Mouse (Mus musculus) limb, embryonic 11.5 days (tissue): ENCODE measurements around the gene Mrm1. TPM values are rescaled to one million over a fixed set of nuclear protein-coding genes. Genes with fewer than 3 reads are reported as not detected.
A peak's percentile ranks its signal among the peaks of the same experiment; 100 is the strongest.

Experiments
- ATAC-seq: fragments of 200-750 bp; cut with Nextera tagmentation; 2 replicates; pipeline ENCODE4 v1.8.0; 2017; ENCODE audit warnings: low read depth; ENCODE audit not compliant: insufficient number of reproducible peaks, low FRiP score, low TSS enrichment
- DNase-seq: peaks from one replicate; pipeline ENCODE4 v3.0.0-alpha.2; 2015; ENCODE audit warnings: low spot score
- H3K27ac ChIP-seq: fragments of 300-500 bp; sonication (generic); replicated peaks from 2 replicates; pipeline ENCODE4 v1.5.1; 2014; ENCODE audit warnings: low read depth, mild to moderate bottlenecking, low read length
- H3K27me3 ChIP-seq: fragments of 300-500 bp; sonication (generic); 2 replicates; pipeline ENCODE4 v1.6.1; 2014; ENCODE audit warnings: mild to moderate bottlenecking, low read length, mixed read lengths; ENCODE audit not compliant: control insufficient read depth, insufficient read depth
- H3K36me3 ChIP-seq: fragments of 300-500 bp; sonication (generic); 2 replicates; pipeline ENCODE4 v1.6.1; 2014; ENCODE audit warnings: mild to moderate bottlenecking, low read length, moderate library complexity, mixed read lengths; ENCODE audit not compliant: control insufficient read depth, insufficient read depth
- H3K4me1 ChIP-seq: fragments of 300-500 bp; sonication (generic); 2 replicates; pipeline ENCODE4 v1.6.1; 2014; ENCODE audit warnings: low read length, mixed read lengths; ENCODE audit not compliant: control insufficient read depth, insufficient read depth
- H3K4me2 ChIP-seq: fragments of 300-500 bp; sonication (generic); 2 replicates; pipeline ENCODE4 v1.6.1; 2014; ENCODE audit warnings: low read depth, mild to moderate bottlenecking, moderate library complexity; ENCODE audit not compliant: severe bottlenecking
- H3K4me3 ChIP-seq: fragments of 300-500 bp; sonication (generic); 2 replicates; pipeline ENCODE4 v1.5.1; 2014; ENCODE audit warnings: low read depth, low read length
- H3K9ac ChIP-seq: fragments of 300-500 bp; sonication (generic); 2 replicates; pipeline ENCODE4 v1.6.1; 2014; ENCODE audit warnings: mild to moderate bottlenecking, low read length
- H3K9me3 ChIP-seq: fragments of 300-500 bp; sonication (generic); 2 replicates; pipeline ENCODE4 v1.6.1; 2016; ENCODE audit warnings: low read length; ENCODE audit not compliant: control insufficient read depth
- WGBS: fragments of 180-500 bp; shearing (Covaris S2); extraction: QIAGEN DNeasy Blood & Tissue Kit; methylation state at CpG from one replicate; pipeline ENCODE4 v1.1.7; 2014; 5-methylcytosine and 5-hydroxymethylcytosine counted together
- polyA plus RNA-seq: library from polyadenylated mRNA; unstranded; fragments of >200 nt; fragmentation: Nextera tagmentation; extraction: Ambion mirVana; gene quantifications from 2 replicates; pipeline ENCODE4 v1.2.1, GENCODE M21; 2014

The Mrm1 gene
- polyA plus RNA-seq, 1 experiment from 2014 or later = 8.1 TPM

DNA sequence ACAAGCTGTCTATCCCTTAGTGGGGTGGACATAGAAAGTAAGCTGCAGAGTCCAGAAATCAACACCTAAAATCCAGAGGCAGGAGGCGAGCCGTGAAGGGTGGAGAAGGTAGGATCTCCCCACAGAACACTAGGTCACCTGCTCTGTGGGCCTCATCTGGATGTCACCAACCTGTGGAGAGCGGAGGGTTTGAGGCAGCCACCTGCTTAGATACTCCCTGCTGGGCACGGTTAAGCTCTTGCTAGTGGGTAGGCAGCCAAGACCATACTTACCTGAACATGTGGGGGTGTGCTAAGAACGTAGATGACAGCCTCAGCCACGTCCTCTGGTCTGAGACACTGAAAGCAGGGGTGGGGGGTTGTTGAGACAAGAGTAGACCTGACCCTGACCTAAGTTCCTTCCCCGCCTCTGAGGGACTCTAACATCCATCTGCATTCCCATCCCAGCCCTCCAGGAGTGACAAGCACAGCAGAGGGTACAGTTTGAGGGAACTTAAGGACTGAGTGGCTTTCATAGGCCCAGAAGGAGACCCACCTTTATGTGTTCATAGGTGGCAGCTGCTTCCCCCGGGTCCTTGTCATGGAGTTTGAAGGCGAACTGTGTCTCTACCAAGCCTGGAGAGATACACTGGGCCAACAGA, 1.9 kb upstream of the Mrm1 start:
- Histone ChIP-seq H3K4me2 (no peak overlapping the region), H3K36me3 (no peaks in the 10 kb centered on the region), H3K9me3 (no peaks in the 10 kb centered on the region), H3K27me3 (no peaks in the 10 kb centered on the region), H3K27ac (no peak overlapping the region), H3K9ac (no peak overlapping the region), H3K4me1 (no peaks in the 10 kb centered on the region), H3K4me3 (no peak overlapping the region)
- WGBS = 89% methylated on average over 9 of the region's 9 CpGs
- ATAC-seq (no peak), DNase-seq (no peak)

DNA sequence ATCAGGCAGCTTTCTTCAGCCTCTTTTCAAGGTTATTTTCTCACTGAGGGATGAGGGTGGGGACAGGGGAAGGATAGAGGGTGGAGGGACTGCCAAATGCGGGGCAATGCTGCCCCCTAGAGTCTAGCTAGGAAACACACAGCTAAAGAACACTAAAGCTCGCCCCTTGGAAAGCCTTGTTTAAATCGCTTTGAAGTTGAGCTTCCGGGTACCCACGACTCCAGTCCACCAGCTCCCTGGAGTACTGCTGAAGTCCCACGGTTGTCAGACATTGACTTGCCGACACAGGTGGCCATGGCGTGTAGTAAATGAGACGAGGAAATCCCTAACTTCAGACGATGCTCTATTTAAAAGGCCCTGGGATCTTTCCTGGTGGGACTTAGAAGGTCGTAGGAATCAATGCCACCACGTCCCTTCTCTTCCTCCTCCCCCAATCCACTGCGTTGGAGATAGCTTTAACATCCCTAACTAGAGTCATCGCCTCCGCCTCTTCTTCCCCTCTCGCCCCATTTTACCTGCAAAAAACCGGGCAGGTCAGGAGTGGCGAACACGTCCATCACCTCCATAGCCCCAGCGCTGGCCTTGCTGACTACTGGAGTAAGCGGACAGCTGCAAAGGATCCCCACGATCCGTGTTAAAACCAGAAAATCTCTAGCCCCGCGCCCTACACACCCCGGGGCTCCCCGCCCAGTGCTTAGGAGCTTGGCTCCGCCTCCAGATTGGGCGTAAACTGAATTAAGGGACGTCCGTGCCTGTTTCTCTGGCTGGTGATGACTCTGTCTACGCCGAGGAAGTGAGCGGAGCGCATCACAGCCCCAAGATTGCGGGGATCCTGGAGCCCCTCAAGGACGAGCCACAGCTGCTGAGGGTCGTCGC, 992 bp downstream of the Mrm1 start:
- Histone ChIP-seq H3K9me3 (no peaks in the 10 kb centered on the region; the same call in 1 of the 2 replicates), H3K27ac (no peak overlapping the region), H3K4me3 (peak overlapping the region; percentile 71), H3K36me3 (no peaks in the 10 kb centered on the region), H3K4me1 (no peaks in the 10 kb centered on the region), H3K9ac (peak overlapping the region; percentile 70), H3K4me2 (peak overlapping the region; percentile 94), H3K27me3 (no peaks in the 10 kb centered on the region)
- peak; percentile 75 for DNase-seq
- WGBS = 0% methylated on average over 39 of the region's 39 CpGs
- 0 out of 2 replicates have a peak, but pooled peaks have one; percentile 8 for ATAC-seq

DNA sequence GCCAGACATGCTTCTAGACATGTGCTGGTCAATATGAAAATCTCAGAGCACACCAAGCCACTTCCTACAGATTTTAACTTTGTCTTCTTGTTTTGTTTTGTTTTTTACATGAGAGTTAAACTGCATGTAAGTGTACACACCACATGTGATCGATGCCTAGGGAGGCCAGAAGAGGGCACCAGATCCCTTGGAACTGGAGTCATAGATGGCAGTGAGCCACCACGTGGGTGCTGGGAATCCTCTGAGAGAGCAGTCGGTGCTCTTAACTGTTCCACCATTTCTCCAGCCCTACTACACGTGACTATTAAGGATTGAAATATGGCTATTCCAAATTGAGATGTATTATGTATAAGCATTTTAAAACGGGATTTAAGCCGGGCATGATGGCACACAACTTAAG, 2.0 kb downstream of the Mrm1 start:
- Histone ChIP-seq H3K36me3 (no peaks in the 10 kb centered on the region), H3K27ac (no peak overlapping the region), H3K9me3 (no peaks in the 10 kb centered on the region; the same call in 1 of the 2 replicates), H3K27me3 (no peaks in the 10 kb centered on the region), H3K4me2 (no peak overlapping the region), H3K4me3 (no peak overlapping the region), H3K9ac (no peak overlapping the region), H3K4me1 (no peaks in the 10 kb centered on the region)
- DNase-seq (no peak), ATAC-seq (no peak)
- WGBS = 81% methylated on average over 6 of the region's 6 CpGs

DNA sequence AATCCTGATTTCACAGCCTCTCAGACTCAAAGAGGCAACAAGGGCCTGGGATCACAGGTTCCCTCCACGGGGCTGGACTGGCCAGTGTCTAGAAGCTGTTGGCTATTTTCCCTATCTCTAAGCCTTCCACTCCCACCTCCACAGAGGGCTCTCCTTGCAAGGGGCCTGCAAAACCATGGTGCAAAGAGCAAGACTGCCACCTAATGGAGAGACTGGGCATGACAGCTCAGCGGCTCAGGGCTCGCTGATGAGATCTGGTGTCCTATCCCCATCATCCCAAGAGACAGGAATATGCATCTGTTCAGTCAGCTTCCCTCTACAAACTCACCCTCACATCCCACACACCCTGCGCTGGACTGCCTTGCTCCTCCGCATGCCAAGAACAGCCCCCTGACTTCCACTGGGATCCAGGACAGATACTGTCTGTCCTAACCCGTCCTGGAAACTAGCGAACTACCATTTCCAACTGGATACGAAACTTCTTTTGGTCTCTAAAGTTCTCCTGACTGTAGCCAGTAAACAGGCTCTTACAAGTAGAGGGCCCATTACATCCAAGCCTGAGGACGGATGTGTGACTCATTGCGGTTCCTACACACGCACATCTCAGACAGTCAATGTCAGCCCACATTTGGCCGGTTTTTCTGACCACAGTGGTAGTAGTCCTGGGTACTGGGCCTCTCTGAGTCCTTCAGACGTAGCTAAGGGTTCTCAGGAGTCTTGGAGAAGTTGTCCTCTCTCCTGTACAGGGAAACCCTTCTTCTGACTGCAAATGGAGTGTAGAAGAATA, 5.4 kb downstream of the Mrm1 start:
- ATAC-seq (no peak), DNase-seq (peak; percentile 92)
- WGBS = 55% methylated on average over 13 of the region's 13 CpGs

DNA sequence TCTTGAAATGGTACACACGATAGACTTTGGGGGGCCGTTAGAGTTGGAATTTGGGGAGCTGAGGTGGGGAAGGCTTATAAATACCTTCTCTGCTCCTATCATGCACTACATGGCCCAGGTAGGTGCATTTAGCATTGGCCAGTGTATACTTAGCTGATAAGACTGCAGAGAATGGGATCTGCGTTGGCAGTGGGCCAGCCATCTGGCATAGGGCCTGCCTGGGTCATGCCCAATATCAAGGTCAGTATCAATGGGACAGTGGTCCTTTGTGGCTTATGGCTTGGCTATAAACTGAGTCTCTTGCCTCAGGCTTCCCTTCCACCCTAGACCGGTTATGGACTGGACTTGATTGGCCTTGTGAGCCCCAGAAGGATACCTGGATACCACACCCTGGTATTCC, 14.9 kb downstream of the Mrm1 start:
- no peaks in the 10 kb centered on the region for H3K4me1 ChIP-seq
- H3K27ac ChIP-seq = no peak overlapping the region
- H3K9ac ChIP-seq = no peak overlapping the region
- no peaks in the 10 kb centered on the region for H3K27me3 ChIP-seq
- no peak overlapping the region for H3K4me2 ChIP-seq
- no peaks in the 10 kb centered on the region for H3K36me3 ChIP-seq
- 92% methylated on average over 4 of the region's 4 CpGs for WGBS
- no peaks in the 10 kb centered on the region for H3K9me3 ChIP-seq
- no peak for DNase-seq
- ATAC-seq = no peak
- H3K4me3 ChIP-seq = no peak overlapping the region

More for the DNA sequence above, 5.4 kb downstream of the Mrm1 start:
- H3K9ac ChIP-seq = no peak overlapping the region
- H3K4me2 ChIP-seq = no peak overlapping the region
- no peaks in the 10 kb centered on the region for H3K27me3 ChIP-seq
- no peaks in the 10 kb centered on the region for H3K36me3 ChIP-seq
- no peak overlapping the region for H3K27ac ChIP-seq
- no peak overlapping the region for H3K4me3 ChIP-seq
- no peaks in the 10 kb centered on the region for H3K4me1 ChIP-seq
- no peaks in the 10 kb centered on the region; the same call in 1 of the 2 replicates for H3K9me3 ChIP-seq

DNA sequence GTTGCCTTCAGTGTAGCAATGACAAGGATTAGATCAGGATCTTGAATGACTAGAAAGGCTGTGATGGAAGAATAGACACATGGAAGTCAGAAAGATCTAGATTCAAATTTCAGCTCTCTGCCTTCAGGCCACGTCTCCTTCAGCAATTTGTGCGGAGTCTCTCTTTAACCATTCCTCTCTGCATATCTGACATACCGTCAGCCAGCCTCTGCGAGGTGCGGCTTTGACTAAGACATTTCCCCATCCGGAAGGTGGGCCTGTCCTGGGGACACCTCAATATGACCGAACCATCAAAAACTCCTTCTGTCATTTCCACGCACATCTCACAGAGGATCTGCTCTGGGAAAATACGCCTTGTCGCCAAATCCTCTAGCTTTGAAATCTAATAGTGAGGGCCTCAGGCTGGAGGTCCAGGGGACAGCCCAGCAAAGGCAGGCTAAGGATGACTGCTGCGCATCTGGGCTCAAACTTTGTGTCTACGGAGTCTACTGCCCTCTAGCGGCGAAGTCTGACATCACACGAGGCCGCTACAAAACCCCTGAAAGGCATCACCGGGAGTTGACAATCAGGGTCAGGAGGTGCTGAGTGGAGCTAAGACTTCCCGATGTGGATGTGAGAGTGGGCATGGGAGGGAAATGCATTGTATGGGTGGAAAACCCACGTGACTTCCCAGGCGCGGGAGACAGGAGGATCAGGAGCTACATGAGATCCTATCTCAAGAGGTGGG, 21.5 kb downstream of the Mrm1 start:
- Histone ChIP-seq H3K27ac (no peak overlapping the region), H3K4me2 (no peak overlapping the region), H3K9me3 (no peaks in the 10 kb centered on the region), H3K36me3 (no peaks in the 10 kb centered on the region), H3K27me3 (no peaks in the 10 kb centered on the region), H3K9ac (no peak overlapping the region), H3K4me3 (no peak overlapping the region), H3K4me1 (0 out of 2 replicates have a peak, but pooled peaks cover 3% of the 10 kb centered on the region)
- DNase-seq (peak; percentile 94), ATAC-seq (no peak)
- 22% methylated on average over 21 of the region's 21 CpGs for WGBS

DNA sequence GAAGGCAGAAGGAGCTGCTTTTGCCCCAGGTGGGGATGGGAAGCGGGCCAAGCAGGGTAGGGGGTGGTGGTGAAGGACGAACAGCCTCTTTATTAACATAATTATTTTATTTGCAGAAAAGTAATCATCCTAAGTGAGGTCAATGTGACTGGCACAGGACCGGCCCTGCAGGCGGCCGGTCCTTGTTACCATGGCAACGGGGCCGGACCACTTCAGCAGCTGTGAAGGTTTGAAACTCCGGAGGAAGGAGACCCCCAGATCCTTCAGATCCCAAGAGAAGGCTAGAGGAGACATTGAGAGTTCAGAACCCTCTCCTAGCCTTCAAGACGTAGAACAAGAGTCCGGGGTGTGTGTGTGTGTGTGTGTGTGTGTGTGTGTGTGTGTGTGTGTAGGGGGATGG, 22.3 kb downstream of the Mrm1 start:
- H3K36me3 ChIP-seq = no peaks in the 10 kb centered on the region
- DNase-seq (no peak), ATAC-seq (no peak)
- no peaks in the 10 kb centered on the region for H3K9me3 ChIP-seq
- H3K27me3 ChIP-seq = no peaks in the 10 kb centered on the region
- no peak overlapping the region for H3K4me2 ChIP-seq
- 0 out of 2 replicates have a peak, but pooled peaks cover 3% of the 10 kb centered on the region for H3K4me1 ChIP-seq
- WGBS = 38% methylated on average over 10 of the region's 10 CpGs
- H3K27ac ChIP-seq = no peak overlapping the region
- no peak overlapping the region for H3K9ac ChIP-seq
- no peak overlapping the region for H3K4me3 ChIP-seq
